Mouse (Mus musculus) kidney, embryonic 16.5 days (tissue): ENCODE results near the gene Wdfy4. TPM values are rescaled to one million over a fixed set of nuclear protein-coding genes. Genes with fewer than 3 reads are reported as not detected.

Source experiments
- ATAC-seq: fragments of 200-750 bp; cut with Nextera tagmentation; 2 replicates; pipeline ENCODE4 v1.8.0; 2017; ENCODE audit warnings: moderate TSS enrichment; ENCODE audit not compliant: low FRiP score, low TSS enrichment
- H3K27ac ChIP-seq: fragments of 300-500 bp; sonication (generic); 2 replicates; pipeline ENCODE4 v1.5.1; 2014; ENCODE audit warnings: low read length
- H3K27me3 ChIP-seq: fragments of 300-500 bp; sonication (generic); 2 replicates; pipeline ENCODE4 v1.6.1; 2014; ENCODE audit warnings: low read length, control low read depth, mixed read lengths; ENCODE audit not compliant: insufficient read depth
- H3K36me3 ChIP-seq: fragments of 300-500 bp; sonication (generic); 2 replicates; pipeline ENCODE4 v1.6.1; 2014; ENCODE audit warnings: low read length, control low read depth, mixed read lengths; ENCODE audit not compliant: insufficient read depth
- H3K4me1 ChIP-seq: fragments of 300-500 bp; sonication (generic); 2 replicates; pipeline ENCODE4 v1.6.1; 2014; ENCODE audit warnings: low read length, control low read depth, mixed read lengths; ENCODE audit not compliant: insufficient read depth
- H3K4me2 ChIP-seq: fragments of 300-500 bp; sonication (generic); replicated peaks from 2 replicates; pipeline ENCODE4 v1.6.1; 2014; ENCODE audit warnings: low read depth, low read length
- H3K4me3 ChIP-seq: fragments of 300-500 bp; sonication (generic); 2 replicates; pipeline ENCODE4 v1.5.1; 2014; ENCODE audit warnings: mild to moderate bottlenecking, low read length
- H3K9ac ChIP-seq: fragments of 300-500 bp; sonication (generic); replicated peaks from 2 replicates; pipeline ENCODE4 v1.6.1; 2014; ENCODE audit warnings: low read length
- H3K9me3 ChIP-seq: fragments of 300-500 bp; sonication (generic); 2 replicates; pipeline ENCODE4 v1.6.1; 2016; ENCODE audit warnings: low read length, control low read depth
- WGBS: fragments of 180-500 bp; shearing (Covaris S2); extraction: QIAGEN DNeasy Blood & Tissue Kit; methylation state at CpG from one replicate; pipeline ENCODE4 v1.1.7; 2014; 5-methylcytosine and 5-hydroxymethylcytosine counted together
- polyA plus RNA-seq: library from polyadenylated mRNA; unstranded; fragments of >200 nt; fragmentation: Nextera tagmentation; extraction: Ambion mirVana; gene quantifications from 2 replicates; pipeline ENCODE4 v1.2.1, GENCODE M21; 2015

The Wdfy4 gene
- polyA plus RNA-seq, 1 experiment from 2014 or later, result 0.21 TPM

- Histone ChIP-seq H3K9ac (no peak overlapping the region), H3K27ac (no peak overlapping the region), H3K4me2 (no peak overlapping the region), H3K9me3 (no peaks in the 10 kb centered on the region), H3K4me1 (no peaks in the 10 kb centered on the region), H3K27me3 (no peaks in the 10 kb centered on the region), H3K4me3 (no peak overlapping the region), H3K36me3 (no peaks in the 10 kb centered on the region)
- ATAC-seq, result no peak
- 58% methylated on average over 9 of the region's 9 CpGs for WGBS
These were observed 261.4 kb downstream of the Wdfy4 start for GRCm38 (mm10) chr14:32923871-32924270.

DNA sequence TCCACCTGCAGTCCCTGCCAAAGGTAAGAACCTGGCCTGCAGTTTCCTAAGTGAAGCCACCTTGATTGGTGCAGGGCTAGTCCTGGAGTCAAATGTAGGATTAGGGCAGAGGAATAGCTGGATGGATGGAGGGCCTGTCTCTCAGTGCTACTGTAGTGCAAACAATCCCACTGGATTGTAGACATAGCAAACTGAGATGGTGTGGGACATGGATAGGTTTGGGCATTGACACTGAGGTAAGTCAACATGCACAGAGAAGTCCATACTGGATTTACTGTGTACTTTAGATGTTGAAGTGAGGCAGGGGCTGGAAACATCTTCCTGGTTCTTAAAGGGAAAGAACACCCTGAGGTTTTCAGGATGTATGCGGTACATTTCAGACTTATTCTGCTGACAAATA is 267.4 kb downstream of the Wdfy4 start:
- Histone ChIP-seq H3K4me3 (no peak overlapping the region), H3K4me1 (no peaks in the 10 kb centered on the region), H3K9me3 (no peaks in the 10 kb centered on the region), H3K4me2 (no peak overlapping the region), H3K27me3 (no peaks in the 10 kb centered on the region), H3K27ac (no peak overlapping the region), H3K36me3 (no peaks in the 10 kb centered on the region), H3K9ac (no peak overlapping the region)
- 84% methylated on average over 1 of the region's 1 CpGs for WGBS
- ATAC-seq, result no peak

DNA sequence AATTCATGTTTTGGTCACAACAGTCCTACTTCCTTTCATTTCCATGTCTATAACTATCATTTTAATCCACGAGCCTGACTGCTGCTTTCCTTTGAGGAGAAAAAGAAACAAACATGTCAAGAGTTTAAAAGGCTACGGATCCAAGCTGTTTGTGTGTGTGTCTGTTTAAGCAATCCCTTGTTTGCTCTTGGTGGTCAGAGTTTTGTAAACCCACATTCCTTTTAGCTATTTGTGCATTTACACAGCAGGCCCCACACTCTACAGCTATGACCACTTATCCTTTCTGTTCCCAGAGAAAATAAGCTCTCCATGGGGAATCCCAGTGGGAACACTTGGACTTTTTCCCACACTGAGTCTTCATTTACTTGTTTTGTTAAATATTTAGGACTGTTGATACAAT is 269.9 kb downstream of the Wdfy4 start:
- no peaks in the 10 kb centered on the region for H3K27me3 ChIP-seq
- H3K4me3 ChIP-seq, result no peak overlapping the region
- H3K27ac ChIP-seq, result peak overlapping the region; percentile 26; the same call in 1 of the 2 replicates
- no peaks in the 10 kb centered on the region for H3K36me3 ChIP-seq
- ATAC-seq, result peak; percentile 57; the same call in 1 of the 2 replicates
- no peak overlapping the region for H3K9ac ChIP-seq
- H3K4me2 ChIP-seq, result no peak overlapping the region
- WGBS, result 54% methylated on average over 2 of the region's 2 CpGs
- H3K4me1 ChIP-seq, result no peaks in the 10 kb centered on the region
- no peaks in the 10 kb centered on the region for H3K9me3 ChIP-seq

GRCm38 (mm10) chr14:32911187-32911586 is 274.1 kb downstream of the Wdfy4 start:
- 87% methylated on average over 4 of the region's 4 CpGs for WGBS
- no peaks in the 10 kb centered on the region for H3K4me1 ChIP-seq
- ATAC-seq, result no peak
- H3K4me2 ChIP-seq, result no peak overlapping the region
- H3K27me3 ChIP-seq, result no peaks in the 10 kb centered on the region
- H3K9ac ChIP-seq, result no peak overlapping the region
- no peaks in the 10 kb centered on the region for H3K9me3 ChIP-seq
- no peak overlapping the region for H3K27ac ChIP-seq
- H3K4me3 ChIP-seq, result no peak overlapping the region
- no peaks in the 10 kb centered on the region for H3K36me3 ChIP-seq

Other genes with a start within 250 kb of the Wdfy4 start
- gene Lrrc18, start 194.1 kb downstream of the Wdfy4 start, polyA plus RNA-seq, result 0.29 and 0.95 TPM in 2 replicates
- gene Arhgap22, start 28.5 kb upstream of the Wdfy4 start, polyA plus RNA-seq, result 2.7 and 3.7 TPM in 2 replicates